Mouse (Mus musculus): ENCODE results near the gene Pigb. TPM values are rescaled to one million over a fixed set of nuclear protein-coding genes. Genes with fewer than 3 reads are reported as not detected.

Gene Pigb
- total RNA-seq, 2 experiments from 2014 or later, result 12.4 to 13.5 TPM

DNA sequence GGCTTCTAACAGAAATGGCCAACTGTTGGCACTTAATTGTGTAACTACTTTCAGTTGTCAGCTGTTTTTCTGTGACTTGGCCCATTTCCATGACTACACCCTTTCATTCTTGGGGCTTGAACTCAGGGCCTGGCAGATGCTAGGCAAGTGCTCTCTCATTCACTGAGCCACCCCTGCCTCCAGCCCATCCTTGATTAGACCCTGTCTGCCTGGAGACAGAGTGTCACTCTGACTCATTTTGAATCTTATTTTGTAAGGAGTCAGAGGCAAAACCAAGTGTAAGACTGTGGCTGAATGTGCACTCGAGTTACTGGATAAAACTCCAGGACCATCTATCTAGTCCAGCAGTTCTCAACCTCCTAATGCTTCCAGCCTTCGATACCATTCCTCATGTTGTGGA lies 7.7 kb upstream of the Pigb start:
- DNase-seq (ENCODE audit: low spot score in 2 of 2), result no peak

DNA sequence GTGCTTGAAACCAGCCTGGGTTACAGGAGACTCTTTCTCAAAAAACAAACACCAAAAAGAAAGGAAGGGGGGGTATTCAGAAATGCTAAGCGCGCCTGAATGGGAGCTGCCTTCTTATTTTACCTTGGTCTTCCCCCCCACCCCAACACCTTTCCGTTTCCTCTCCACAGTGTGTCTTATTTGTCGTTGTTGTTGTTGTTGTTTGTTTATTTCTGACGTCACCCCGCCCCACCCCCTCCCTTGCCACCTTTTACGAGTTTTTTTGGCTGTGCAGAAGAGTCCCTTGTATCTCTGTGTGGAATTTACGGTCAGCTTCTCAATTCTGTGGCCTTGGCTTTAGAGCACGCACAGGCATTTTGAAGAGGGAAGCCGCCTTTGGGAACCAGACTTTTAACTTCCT lies 5.5 kb upstream of the Pigb start:
- DNase-seq (ENCODE audit: low spot score in 2 of 2), result no peak

DNA sequence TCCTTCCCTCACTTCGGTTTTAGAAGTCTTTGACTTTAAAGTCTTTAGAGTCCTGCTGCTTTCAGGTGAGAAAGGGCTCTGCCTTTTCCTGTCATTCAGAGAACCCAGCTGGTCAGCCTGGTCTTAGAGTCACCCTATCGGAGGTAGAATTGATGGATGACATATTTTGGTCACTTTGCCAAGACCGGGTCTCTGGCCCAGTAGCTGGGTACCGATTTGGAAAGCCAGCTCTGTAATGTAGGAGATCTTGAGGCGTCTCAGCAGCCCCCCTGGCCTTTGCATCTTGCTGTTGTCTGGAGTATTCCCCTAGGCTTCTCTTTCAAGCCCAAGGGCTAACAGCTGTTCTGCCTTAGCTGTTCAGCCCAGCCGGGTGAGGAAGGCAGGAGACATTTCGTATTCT lies 5.0 kb upstream of the Pigb start:
- no peak for DNase-seq (ENCODE audit: low spot score in 2 of 2)

DNA sequence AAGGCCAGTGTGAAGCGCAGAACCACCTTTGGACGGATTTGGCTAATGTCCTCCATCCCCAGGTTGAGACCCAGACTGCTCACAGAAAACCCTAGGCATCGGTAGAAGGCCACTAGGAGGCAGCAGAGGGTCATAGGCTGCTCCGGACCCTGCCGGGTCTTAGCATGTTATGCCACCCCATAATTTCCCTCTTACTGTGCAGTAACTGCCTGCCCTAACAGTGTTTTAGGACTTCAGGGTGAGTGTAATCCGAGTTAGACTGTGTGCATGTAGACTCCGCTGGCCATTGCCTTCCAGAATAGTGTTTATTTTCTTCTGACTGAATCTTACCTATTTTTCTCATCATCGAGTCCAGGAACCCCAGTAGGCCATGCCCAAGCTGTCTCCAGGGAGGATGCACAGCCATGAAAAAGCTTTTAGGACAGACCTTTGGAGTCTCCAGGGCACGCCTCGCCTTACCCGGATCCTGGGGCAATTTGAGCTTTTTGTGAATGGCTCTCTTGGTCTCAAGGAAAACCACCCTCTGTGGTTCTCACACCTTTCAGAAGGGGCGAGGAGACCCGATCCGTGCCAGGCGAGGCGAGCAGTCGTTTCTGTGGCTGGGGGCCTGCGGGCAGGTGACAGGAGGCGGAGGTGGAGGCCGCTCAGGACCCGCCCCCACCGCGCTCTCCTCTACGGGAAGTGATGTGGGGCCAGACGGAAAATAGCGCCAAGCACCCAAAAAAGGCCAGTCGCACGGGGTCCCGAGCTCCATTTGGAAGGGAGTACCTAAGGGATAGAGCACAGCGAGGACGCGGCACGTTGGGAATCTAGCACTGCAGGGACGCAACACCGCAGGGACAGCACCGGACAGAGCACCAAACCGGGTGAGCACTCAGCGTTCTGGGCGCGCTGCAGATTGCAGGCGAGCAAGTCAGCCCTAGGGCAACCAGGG lies 4.2 kb upstream of the Pigb start, which contains the start of gene Rab27a:
Gene Rab27a, plus strand, starts transcription at position 709 of the 934 bp plus-strand sequence.
- DNase-seq (ENCODE audit: low spot score in 2 of 2), result peak; percentile 85 to 89

DNA sequence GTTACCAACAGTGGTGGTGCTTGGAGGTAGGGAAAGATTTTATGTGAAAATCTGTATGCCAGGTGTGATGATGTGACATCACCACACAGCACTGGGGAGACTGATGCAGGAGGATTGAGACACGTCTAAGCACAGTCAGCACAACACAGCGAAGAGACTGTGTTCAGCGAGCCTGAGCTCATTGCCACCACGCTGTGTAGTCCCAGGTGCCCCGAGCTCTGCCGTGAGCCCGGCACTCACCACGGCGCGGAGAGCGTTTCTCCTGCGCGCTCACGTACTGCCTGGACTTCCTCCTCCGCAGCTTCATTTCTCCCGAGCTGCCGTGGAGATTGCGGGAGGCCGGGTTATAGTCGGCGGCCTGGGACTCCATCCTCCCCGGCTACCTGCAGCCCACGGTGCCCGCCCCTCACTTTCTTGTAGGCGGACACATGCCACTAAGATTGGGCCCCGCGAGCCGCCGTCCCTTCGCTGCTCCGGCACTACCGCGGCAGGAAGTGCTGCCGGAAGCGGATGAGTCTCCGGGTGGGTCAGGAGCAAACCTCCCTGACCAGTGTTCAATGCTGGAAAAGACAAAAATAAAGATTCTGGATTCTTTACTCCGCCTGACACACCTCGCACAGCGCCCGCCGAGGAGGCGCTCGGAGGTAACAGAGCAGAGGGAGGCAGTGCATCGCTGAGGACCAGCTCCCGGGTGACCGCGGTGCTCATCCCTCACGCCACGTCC lies 794 bp downstream of the Pigb start:
- DNase-seq (ENCODE audit: low spot score in 2 of 2), result peak; percentile 96 to 97

DNA sequence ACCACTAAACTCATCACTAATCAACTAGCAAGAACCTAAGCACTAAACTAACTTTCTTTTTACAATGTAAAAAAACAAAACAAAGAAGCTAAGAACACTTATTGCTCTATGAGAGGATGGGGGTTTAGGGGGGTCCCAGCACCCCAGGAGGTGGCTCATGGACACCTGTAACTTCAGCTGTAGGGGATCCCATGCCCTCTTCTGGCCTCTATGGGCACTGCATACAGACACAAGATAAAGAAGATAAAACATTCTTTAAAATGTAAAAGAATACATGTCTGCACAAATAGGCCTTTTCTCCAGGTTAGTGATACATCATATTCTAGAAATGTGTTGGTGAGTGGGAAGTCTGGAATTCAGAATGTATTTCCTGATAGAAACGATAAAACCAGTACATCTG lies 6.8 kb downstream of the Pigb start:
- no peak for DNase-seq (ENCODE audit: low spot score in 2 of 2)

DNA sequence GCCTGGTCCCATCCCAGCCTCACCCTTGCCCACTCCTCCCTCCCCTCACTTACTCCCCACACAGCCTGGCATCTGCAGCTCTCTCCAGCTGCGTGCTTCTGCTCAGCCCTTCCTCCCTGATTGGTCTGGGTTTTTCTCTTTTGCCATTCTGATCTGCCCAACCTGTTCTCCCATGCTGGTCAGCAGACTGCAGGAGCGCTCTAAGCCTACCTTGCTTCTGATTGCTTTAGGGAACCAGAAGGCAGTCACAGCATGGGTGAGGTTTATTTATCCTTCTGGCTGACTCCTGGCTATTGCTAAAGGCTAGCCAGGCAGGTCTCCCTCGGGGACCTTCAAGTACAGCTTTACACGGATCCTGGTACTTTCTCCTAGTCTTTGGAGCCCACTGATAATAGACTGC lies 8.8 kb downstream of the Pigb start:
- DNase-seq (ENCODE audit: low spot score in 2 of 2), result no peak

DNA sequence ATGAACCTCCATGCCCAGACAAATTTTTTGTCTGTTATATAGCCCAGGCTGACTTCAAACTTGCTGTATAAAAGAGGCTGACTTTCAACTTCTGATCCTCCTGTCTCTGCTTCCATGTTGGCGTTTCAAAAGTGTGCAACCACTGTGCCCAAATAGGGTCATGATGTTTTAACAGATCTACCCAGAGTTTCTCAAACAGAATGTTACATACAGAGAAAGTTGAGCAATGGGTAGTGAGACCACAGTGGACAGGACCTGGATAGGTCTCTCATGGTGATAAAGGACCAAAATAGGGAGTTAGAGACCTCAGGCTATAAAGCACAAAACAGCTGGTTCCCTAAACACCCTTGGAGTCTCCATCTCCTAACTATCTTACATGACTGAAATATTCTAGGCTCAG lies 9.7 kb downstream of the Pigb start:
- DNase-seq (ENCODE audit: low spot score in 2 of 2), result no peak

DNA sequence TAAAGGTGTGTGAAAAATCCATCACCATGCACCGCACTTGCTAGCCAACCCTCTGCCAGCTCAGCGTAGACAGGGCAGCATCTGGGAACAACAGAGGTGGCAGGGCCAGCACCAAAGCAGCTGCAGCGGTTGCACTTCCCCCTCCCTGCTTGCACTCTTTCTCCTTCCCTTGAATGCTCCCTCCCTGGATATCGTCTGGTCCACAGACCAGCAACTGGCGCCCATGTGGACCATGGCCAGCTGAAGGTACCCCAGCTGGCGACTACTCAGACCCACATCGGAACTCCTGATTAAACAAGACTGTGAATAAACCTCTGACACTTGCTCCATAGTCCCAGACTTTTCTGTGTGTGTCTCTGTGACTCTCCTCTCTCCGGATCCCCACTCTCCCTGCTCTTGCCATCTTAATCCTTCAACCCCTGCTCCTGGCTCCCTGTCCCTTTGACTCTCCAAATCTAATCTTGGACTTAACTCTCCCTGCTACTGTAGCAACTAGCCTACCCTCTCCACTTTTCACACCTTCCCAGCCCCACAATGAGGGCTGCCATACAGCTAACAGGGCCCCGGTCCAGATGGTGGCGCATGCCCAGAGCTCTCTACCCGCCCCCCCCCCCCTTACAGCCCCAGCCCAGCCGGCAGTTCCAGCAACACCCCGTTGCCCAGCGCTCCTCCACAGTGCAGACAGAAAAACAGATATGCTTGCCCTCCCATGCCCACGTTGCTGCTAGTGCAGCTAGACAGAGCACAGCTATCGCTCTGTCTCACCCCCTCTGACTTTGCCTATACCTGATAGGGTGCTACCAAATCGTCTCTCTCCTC lies 14.2 kb downstream of the Pigb start:
- DNase-seq (ENCODE audit: low spot score in 2 of 2), result peak; percentile 24 to 43

DNA sequence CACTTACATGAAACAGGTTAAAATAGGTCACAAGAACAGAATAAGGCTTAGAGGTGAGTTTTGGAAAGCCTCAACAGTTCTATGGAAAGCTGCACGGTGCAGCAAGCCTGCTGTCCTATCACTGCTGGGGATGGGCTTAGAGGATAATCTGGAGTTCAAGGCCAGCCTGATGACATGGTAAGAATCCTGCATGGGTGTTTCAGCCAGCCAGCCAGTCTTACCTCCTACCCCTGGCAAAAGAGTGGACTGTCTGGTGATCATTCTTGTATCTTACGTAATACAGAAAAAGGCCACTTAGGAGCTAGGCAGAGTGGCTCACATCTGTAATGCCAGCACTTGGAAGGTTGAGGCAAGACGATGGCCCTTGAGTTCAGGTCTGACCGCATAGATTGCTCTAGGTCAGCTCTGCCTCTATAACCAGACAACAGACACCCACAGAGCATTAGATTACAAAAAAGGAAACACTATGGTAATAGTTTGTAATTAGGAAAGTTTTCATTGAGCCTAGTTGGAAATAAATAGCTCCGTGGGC lies 19.5 kb downstream of the Pigb start:
- DNase-seq (ENCODE audit: low spot score in 2 of 2), result no peak

DNA sequence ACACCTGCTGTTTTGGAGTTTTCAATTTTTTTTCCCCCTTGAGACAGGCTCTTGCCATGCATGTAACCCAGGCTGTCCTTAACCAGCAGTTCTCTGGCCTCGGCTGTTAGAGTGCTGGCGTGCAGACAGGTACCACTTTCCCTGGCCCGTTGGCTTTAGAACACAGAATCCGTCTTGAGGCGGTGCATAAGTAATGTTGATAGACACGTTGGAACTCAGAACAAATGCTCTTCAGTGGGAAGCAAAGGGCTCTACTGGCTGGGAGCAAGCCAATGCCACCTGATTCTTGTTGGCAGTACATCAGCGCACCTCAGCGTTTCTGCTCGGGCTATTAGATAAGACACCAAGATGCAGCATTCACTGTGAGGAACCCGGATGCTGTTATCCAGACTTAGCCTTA lies 20.3 kb downstream of the Pigb start:
- DNase-seq (ENCODE audit: low spot score in 2 of 2), result no peak

DNA sequence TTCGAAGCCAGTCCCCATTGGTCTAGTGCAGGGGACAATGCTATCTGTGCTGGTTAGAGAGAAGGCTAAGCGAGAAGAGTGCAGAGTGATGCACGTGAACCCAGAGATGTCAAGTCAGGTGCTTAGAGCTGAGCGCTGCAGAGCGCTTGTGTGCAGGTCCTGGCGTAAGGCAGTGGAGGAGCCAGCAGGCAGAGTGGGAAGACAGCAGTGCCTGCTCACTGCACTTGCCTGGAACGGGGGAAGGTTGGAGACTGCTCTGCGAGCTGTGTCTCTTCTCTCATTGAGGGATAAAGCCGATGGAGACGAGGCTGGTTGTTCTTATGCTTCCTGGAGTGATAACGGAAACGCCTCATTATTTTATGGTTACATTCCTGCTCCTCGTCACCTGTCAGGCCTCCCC lies 25.5 kb downstream of the Pigb start:
- no peak for DNase-seq (ENCODE audit: low spot score in 2 of 2)

DNA sequence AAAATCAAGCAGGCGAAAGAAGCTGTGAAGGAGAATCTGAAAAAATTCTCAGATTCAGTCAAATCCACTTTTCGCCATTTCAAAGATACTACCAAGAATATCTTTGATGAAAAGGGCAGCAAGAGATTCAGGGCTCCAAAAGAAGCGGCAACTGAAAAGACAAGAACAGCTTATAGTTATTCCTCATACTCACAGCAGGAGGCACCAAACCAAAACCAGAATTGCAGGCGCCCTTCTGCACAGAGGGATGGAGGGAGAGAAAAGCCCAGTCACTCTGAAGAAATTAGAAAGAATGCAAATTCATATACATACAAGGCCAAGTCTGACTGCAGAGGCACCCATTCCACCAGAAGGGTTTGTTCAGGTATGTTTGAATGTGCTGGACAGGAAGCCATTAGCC lies 27.5 kb downstream of the Pigb start:
- DNase-seq (ENCODE audit: low spot score in 2 of 2), result no peak

DNA sequence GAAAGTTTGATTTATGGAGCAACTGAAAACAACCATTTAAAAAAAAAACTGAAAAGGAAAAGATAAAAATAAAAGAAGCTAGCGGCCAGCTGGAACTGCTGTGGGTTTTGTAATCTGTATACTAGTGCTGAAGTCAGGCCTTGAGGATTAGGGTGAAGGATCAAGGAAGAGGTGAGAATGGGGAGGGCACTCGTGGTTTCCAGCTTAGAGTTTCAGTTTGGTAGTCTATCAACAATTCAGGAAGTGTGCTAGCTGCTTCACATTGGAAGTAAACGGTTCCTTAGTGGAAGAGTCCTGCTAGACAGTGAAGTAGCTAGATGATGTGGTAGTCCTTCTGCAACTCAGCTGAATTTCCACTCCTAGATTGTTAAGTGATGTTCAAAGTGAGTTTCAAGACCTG lies 31.8 kb downstream of the Pigb start:
- DNase-seq (ENCODE audit: low spot score in 2 of 2), result no peak

DNA sequence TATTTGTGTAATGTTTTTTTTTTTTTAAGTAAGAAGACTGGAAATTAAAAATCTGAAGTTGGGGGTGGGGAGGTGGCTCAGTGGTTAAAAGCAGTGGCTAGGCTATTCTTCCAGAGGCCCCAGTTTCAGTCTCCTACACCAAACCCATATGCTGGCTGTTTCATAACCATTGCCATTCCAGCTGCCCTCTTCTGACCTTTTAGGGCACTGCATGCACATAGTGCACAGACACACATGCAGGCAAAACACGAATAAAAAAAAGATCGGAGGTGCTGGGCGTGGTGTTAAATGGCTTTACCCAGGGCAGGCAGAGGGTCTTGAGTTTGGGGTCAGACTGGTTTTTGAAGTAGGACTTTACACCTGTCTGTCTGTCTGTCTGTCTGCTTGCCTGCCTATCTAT lies 34.0 kb downstream of the Pigb start:
- no peak for DNase-seq (ENCODE audit: low spot score in 2 of 2)

DNA sequence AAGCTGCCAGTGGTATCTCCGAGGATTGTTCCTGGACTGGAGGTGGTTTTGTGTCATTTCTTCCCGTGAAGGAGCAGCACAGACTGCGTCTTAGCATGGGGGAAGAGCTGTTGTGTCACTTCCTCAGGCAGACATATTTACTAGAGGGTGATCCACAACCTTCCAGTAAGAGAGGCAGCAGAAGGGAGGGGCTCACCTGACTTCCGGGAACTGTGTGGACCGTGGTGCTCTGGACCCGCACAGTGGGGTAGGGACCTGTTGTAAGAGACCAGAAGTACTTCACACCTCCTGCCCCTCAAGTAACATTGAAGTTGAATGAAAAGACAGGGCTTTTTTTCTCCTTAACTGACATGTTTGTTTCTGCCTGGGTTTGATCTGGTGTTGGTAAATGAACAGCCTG lies 35.1 kb downstream of the Pigb start:
- DNase-seq (ENCODE audit: low spot score in 2 of 2), result no peak

DNA sequence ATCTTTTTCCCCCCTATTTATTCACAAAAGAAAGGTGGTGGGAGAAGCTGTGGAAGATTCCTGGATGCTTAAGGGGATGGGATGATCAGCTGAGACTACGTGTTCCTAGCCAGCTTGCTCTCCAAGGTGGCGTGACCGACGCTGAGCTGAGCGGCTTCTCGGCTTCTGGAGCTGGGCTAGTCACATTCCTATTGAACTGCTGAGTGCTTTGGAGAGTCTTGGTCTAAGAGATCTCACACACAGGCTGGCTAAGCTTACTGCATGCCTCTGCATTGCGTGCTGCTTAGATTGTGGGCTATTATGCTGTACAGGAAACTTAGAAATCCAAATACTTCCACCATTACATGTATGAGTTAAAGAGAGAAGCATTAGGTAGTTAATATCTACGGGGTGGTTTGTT lies 36.1 kb downstream of the Pigb start:
- no peak for DNase-seq (ENCODE audit: low spot score in 2 of 2)

DNA sequence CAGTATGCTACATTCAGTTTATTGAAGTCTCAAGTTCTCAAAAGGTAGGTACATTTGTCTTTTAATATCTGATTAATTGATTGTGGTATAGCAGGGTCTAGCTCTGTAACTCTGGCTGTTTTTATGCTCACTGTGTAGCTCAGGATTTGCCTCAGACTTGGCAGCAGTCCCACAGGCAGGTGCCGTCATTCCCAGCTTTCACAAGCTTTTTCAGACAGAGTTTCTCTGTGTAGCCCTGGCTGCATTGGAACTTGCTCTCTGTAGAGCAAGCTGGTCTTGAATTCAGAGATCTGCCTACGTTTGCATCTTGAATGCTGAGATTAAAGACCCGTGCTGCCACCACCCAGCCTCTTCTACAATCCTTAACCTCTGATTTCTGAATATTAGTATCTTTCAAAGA lies 38.0 kb downstream of the Pigb start:
- DNase-seq (ENCODE audit: low spot score in 2 of 2), result no peak

DNA sequence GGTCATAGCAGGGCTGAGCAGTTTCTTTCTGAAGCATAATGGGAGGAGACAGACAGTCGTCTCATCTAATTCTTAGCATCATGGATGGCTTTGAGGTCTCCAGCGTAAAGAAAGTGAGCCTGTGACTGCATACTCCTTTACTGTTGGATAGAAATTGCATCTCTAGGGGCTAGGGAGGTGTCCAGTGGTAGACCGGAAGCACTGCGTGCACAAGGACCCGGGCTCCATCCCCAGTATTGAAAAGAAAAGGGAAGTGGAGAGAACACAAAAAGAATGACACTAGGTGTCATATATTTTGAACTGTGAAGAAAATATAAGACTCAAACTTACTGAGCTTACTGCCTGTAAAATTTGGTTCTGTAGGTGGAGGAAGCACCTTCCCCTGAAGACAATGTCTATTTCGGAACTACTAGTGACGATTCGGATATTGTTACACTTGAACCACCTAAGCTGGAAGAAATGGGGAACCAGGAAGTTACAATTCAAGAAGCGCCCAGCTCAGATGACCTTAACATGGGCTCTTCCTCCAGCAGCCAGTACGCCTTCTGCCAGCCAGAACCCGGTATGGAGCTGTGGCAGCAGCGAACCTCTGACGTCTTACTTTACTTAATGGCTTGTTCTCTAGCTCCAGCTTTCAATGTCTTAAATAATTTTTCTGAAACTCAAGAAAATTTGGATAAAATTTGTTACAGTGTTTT lies 38.7 kb downstream of the Pigb start:
- DNase-seq (ENCODE audit: low spot score in 2 of 2), result no peak

DNA sequence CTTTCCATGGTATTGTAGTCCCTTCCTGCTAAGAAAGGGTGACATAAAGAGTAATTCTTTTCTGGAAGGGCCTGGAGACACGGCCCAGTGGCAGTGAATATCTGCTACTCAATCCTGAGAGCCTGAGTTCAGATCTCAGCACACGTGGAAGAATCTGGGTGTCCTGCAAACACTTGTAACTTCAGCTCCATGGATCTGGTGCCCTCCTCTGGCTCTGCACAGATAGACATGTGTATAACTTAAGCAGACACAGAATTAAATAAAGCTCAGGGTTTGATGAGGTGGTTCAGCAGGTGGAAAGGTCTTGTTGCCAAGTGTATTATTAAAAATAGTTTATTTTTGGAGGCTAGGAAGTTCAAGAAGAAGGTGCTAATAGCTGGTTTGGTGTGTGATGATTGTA lies 39.7 kb downstream of the Pigb start:
- no peak for DNase-seq (ENCODE audit: low spot score in 2 of 2)

DNA sequence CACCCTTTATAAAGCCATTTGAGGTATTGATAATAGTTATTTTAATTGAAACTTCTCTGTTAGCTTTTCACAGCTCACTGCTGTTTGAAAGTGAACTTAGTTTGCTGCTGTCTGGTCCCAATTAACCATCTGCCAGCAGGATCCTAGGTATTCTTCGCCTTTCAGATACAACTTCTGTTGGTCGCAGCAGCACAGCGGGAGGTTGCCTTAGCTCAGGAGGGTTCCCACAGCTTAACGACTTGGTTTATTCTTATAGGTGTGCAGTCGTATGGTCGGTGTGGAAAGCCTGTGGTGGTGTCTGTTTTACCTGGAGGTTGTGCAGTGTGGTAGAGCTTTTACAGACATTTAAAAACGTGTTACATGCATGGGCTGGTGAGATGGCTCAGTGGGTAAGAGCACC lies 43.4 kb downstream of the Pigb start:
- DNase-seq (ENCODE audit: low spot score in 2 of 2), result no peak
